Mouse (Mus musculus) heart, adult 2 months (tissue): ENCODE results near the gene Il2ra. TPM values are rescaled to one million over a fixed set of nuclear protein-coding genes. Genes with fewer than 3 reads are reported as not detected.

Experiments used
- DNase-seq, 2 experiments: peaks; one replicate each; pipeline ENCODE4 v3.0.0; 2021
- H3K27ac ChIP-seq: fragments of 200-600 bp; 2 replicates; pipeline ENCODE4 v1.8.1; 2022
- H3K27me3 ChIP-seq: fragments of 200-500 bp; 2 replicates; pipeline ENCODE4 v1.6.1; 2012; ENCODE audit warnings: mild to moderate bottlenecking, low read length, inconsistent platforms, mixed read lengths; ENCODE audit not compliant: control insufficient read depth, insufficient read depth
- H3K36me3 ChIP-seq: fragments of 200-500 bp; 2 replicates; pipeline ENCODE4 v1.6.1; 2012; ENCODE audit warnings: low read length, inconsistent platforms; ENCODE audit not compliant: control insufficient read depth, insufficient read depth
- H3K4me1 ChIP-seq: fragments of 200-500 bp; 2 replicates; pipeline ENCODE4 v1.6.1; 2011; ENCODE audit warnings: low read length; ENCODE audit not compliant: control insufficient read depth, insufficient read depth
- H3K4me3 ChIP-seq: fragments of 200-600 bp; 2 replicates; pipeline ENCODE4 v1.8.1; 2022
- H3K79me2 ChIP-seq: fragments of 200-500 bp; replicated peaks from 2 replicates; pipeline ENCODE4 v1.6.1; 2012; ENCODE audit warnings: mild to moderate bottlenecking, inconsistent platforms, low read length, moderate library complexity, mixed read lengths; ENCODE audit not compliant: control insufficient read depth, insufficient read depth
- H3K9ac ChIP-seq: fragments of 200-500 bp; 2 replicates; pipeline ENCODE4 v1.6.1; 2012; ENCODE audit warnings: low read depth, mild to moderate bottlenecking, control low read depth, inconsistent platforms, low read length, mixed read lengths
- CTCF ChIP-seq: fragments of 200-600 bp; IDR thresholded peaks from 2 replicates; pipeline ENCODE4 v1.8.1; 2022; ENCODE audit warnings: antibody characterized with exemption, mild to moderate bottlenecking, moderate library complexity
- EP300 ChIP-seq: fragments of 200-500 bp; IDR thresholded peaks from 2 replicates; pipeline ENCODE4 v1.6.1; 2011; ENCODE audit warnings: low read depth, low read length, control low read depth; ENCODE audit not compliant: insufficient read depth
- POLR2A ChIP-seq: fragments of 200-500 bp; IDR thresholded peaks from 2 replicates; pipeline ENCODE4 v1.6.1; 2011; ENCODE audit warnings: mild to moderate bottlenecking, low read depth, low read length, control low read depth; ENCODE audit not compliant: insufficient read depth
- WGBS: fragments of 180-500 bp; shearing (Covaris S2); methylation state at CpG from one replicate; pipeline ENCODE4 v1.1.7; 2018; 5-methylcytosine and 5-hydroxymethylcytosine counted together
- intact Hi-C: fragments of 180-260 bp; cut with DNase I; formaldehyde crosslinking; loops from one replicate; pipeline ENCODE4 v1.15.1; 2025
- polyA plus RNA-seq: library from polyadenylated mRNA; depleted of rRNA; stranded (reverse); fragments of >200 nt; gene quantifications from 2 replicates; pipeline ENCODE4 v1.2.3, GENCODE M21; 2012
- total RNA-seq, 2 experiments: library from RNA; stranded (reverse); gene quantifications; 2 replicates each; pipeline ENCODE4 v1.2.3; 2021

Il2ra gene
- total and polyA plus RNA-seq, 3 experiments = 0.78 to 0.81 (median 0.80) TPM

GRCm38 (mm10) chr2:11623173-11623572 lies 19.4 kb upstream of the Il2ra start:
- no peaks in the 10 kb centered on the region for H3K27me3 ChIP-seq
- no peak overlapping the region for H3K4me3 ChIP-seq
- no peak overlapping the region for H3K9ac ChIP-seq
- WGBS = 85% methylated on average over 8 of the region's 8 CpGs
- intact Hi-C loops = no loop called here
- no peaks in the 10 kb centered on the region for H3K4me1 ChIP-seq
- no peaks in the 10 kb centered on the region for H3K36me3 ChIP-seq
- DNase-seq = no peak
- TF ChIP-seq EP300 (no peak), POLR2A (no peak), CTCF (no peak)
- H3K79me2 ChIP-seq = no peaks in the 10 kb centered on the region
- H3K27ac ChIP-seq = no peak overlapping the region

- H3K4me1 ChIP-seq = no peaks in the 10 kb centered on the region
- intact Hi-C loops = no loop called here
- no peak overlapping the region for H3K4me3 ChIP-seq
- H3K27me3 ChIP-seq = no peaks in the 10 kb centered on the region
- no peak overlapping the region for H3K9ac ChIP-seq
- TF ChIP-seq POLR2A (no peak), EP300 (no peak), CTCF (no peak)
- no peak overlapping the region for H3K27ac ChIP-seq
- no peaks in the 10 kb centered on the region for H3K36me3 ChIP-seq
- no peak for DNase-seq
- WGBS = 66% methylated on average over 2 of the region's 2 CpGs
- no peaks in the 10 kb centered on the region for H3K79me2 ChIP-seq
These were observed 18.9 kb upstream of the Il2ra start for GRCm38 (mm10) chr2:11623726-11624125.

- DNase-seq = no peak
- H3K79me2 ChIP-seq = no peaks in the 10 kb centered on the region
- H3K27me3 ChIP-seq = no peaks in the 10 kb centered on the region
- H3K27ac ChIP-seq = no peak within 1 kb of the TSS
- H3K9ac ChIP-seq = no peak within 1 kb of the TSS
- 88% methylated on average over 5 of the region's 5 CpGs for WGBS
- no peaks in the 10 kb centered on the region for H3K36me3 ChIP-seq
- no peaks in the 10 kb centered on the region for H3K4me1 ChIP-seq
- intact Hi-C loops = no loop called here
- no peak within 1 kb of the TSS for H3K4me3 ChIP-seq
- TF ChIP-seq EP300 (no peak), POLR2A (no peak), CTCF (no peak)
These were observed 16.7 kb upstream of the Il2ra start, which contains the start of gene Gm17490 for GRCm38 (mm10) chr2:11625890-11626289. Gene Gm17490, minus strand, starts transcription at chr2:11626264.

- Histone ChIP-seq H3K27me3 (no peaks in the 10 kb centered on the region), H3K79me2 (no peaks in the 10 kb centered on the region), H3K36me3 (no peaks in the 10 kb centered on the region), H3K4me1 (no peaks in the 10 kb centered on the region), H3K4me3 (no peak overlapping the region), H3K27ac (no peak overlapping the region), H3K9ac (no peak overlapping the region)
- DNase-seq = no peak
- intact Hi-C loops = no loop called here
- WGBS = 81% methylated on average over 6 of the region's 6 CpGs
- no peak for TF ChIP-seq CTCF
- TF ChIP-seq EP300 = no peak
These were observed 7.6 kb upstream of the Il2ra start for GRCm38 (mm10) chr2:11635035-11635434.

GRCm38 (mm10) chr2:11635471-11636137 lies 7.0 kb upstream of the Il2ra start:
- intact Hi-C loops = no loop called here
- Histone ChIP-seq H3K4me3 (no peak overlapping the region), H3K9ac (no peak overlapping the region), H3K27ac (no peak overlapping the region), H3K79me2 (no peaks in the 10 kb centered on the region), H3K4me1 (no peaks in the 10 kb centered on the region), H3K27me3 (no peaks in the 10 kb centered on the region), H3K36me3 (no peaks in the 10 kb centered on the region)
- WGBS = 91% methylated on average over 5 of the region's 5 CpGs
- no peak for DNase-seq
- TF ChIP-seq CTCF (no peak), EP300 (no peak), POLR2A (no peak)

GRCm38 (mm10) chr2:11636138-11636480 lies 6.5 kb upstream of the Il2ra start:
- H3K79me2 ChIP-seq = no peaks in the 10 kb centered on the region
- no peaks in the 10 kb centered on the region for H3K36me3 ChIP-seq
- H3K27me3 ChIP-seq = no peaks in the 10 kb centered on the region
- no peak for DNase-seq
- intact Hi-C loops = no loop called here
- H3K9ac ChIP-seq = no peak overlapping the region
- WGBS = 54% methylated on average over 3 of the region's 3 CpGs
- no peak overlapping the region for H3K27ac ChIP-seq
- no peak for TF ChIP-seq CTCF
- H3K4me3 ChIP-seq = no peak overlapping the region
- H3K4me1 ChIP-seq = no peaks in the 10 kb centered on the region
